Mouse (Mus musculus): ENCODE measurements at regions not wholly inside any gene's neighbourhood (a gene's known extent, or its start where the extent isn't known, plus 50 kb on each side); places are given as distances from the start of the nearest gene placed in this dataset.
"Not testable (repeated sequence)": the region's sequence is repeated elsewhere in the genome, so short reads cannot be mapped to it uniquely, and the experiment has no call there.

GRCm38 (mm10) chr13:50906431-50906830 is 194.2 kb upstream of the Spin1 start:
- DNase-seq (ENCODE audit: low spot score): not testable (repeated sequence)

GRCm38 (mm10) chr13:50906910-50907309 is 193.8 kb upstream of the Spin1 start:
- DNase-seq (ENCODE audit: low spot score): no peak

GRCm38 (mm10) chr13:50912776-50913175 is 187.9 kb upstream of the Spin1 start:
- DNase-seq (ENCODE audit: low spot score): not testable (repeated sequence)

- not testable (repeated sequence) for DNase-seq (ENCODE audit: low spot score)
Observed at GRCm38 (mm10) chr13:50934017-50934416, 166.7 kb upstream of the Spin1 start.

GRCm38 (mm10) chr13:50942561-50942960 is 158.1 kb upstream of the Spin1 start:
- no peak for DNase-seq (ENCODE audit: low spot score)

GRCm38 (mm10) chr13:50949545-50950226 is 151.0 kb upstream of the Spin1 start:
- peak; percentile 44 for DNase-seq (ENCODE audit: low spot score)

- no peak for DNase-seq (ENCODE audit: low spot score)
Observed at GRCm38 (mm10) chr13:50954671-50955070, 146.0 kb upstream of the Spin1 start.

- DNase-seq (ENCODE audit: low spot score): no peak
Observed at GRCm38 (mm10) chr13:50958051-50958883, 142.4 kb upstream of the Spin1 start.

- no peak for DNase-seq (ENCODE audit: low spot score)
Observed at GRCm38 (mm10) chr13:50960909-50961308, 139.8 kb upstream of the Spin1 start.

- DNase-seq (ENCODE audit: low spot score): no peak
Observed at GRCm38 (mm10) chr13:50964070-50964469, 136.6 kb upstream of the Spin1 start.

GRCm38 (mm10) chr13:50965041-50965440 is 135.6 kb upstream of the Spin1 start:
- not testable (repeated sequence) for DNase-seq (ENCODE audit: low spot score)

GRCm38 (mm10) chr13:50965678-50966077 is 135.0 kb upstream of the Spin1 start:
- no peak for DNase-seq (ENCODE audit: low spot score)

- DNase-seq (ENCODE audit: low spot score): no peak
Observed at GRCm38 (mm10) chr13:50966826-50967225, 133.9 kb upstream of the Spin1 start.

GRCm38 (mm10) chr13:50973379-50973778 is 127.3 kb upstream of the Spin1 start:
- no peak for DNase-seq (ENCODE audit: low spot score)

GRCm38 (mm10) chr13:50975306-50975920 is 125.3 kb upstream of the Spin1 start:
- no peak for DNase-seq (ENCODE audit: low spot score)

- DNase-seq (ENCODE audit: low spot score): no peak
Observed at GRCm38 (mm10) chr13:50982005-50982404, 118.7 kb upstream of the Spin1 start.

- no peak for DNase-seq (ENCODE audit: low spot score)
Observed at GRCm38 (mm10) chr13:50982990-50983389, 117.7 kb upstream of the Spin1 start.

GRCm38 (mm10) chr13:50991726-50992432 is 108.8 kb upstream of the Spin1 start:
- no peak for DNase-seq (ENCODE audit: low spot score)

- DNase-seq (ENCODE audit: low spot score): no peak
Observed at GRCm38 (mm10) chr13:50999738-51000137, 100.9 kb upstream of the Spin1 start.

- DNase-seq (ENCODE audit: low spot score): no peak
Observed at GRCm38 (mm10) chr13:51004827-51005226, 95.9 kb upstream of the Spin1 start.

GRCm38 (mm10) chr13:51010736-51011135 is 89.9 kb upstream of the Spin1 start:
- no peak for DNase-seq (ENCODE audit: low spot score)

- no peak for DNase-seq (ENCODE audit: low spot score)
Observed at GRCm38 (mm10) chr13:51016209-51016608, 84.5 kb upstream of the Spin1 start.
